Mouse (Mus musculus) heart, adult 8-10 months (tissue): ENCODE results near the gene Tmem189. TPM values are rescaled to one million over a fixed set of nuclear protein-coding genes. Genes with fewer than 3 reads are reported as not detected.

Source experiments
- DNase-seq: peaks from one replicate; pipeline ENCODE4 v3.0.0; 2022; ENCODE audit warnings: low spot score
- microRNA-seq: library from miRNA; unstranded; fragments of <30 nt; microRNA quantifications from one replicate; pipeline ENCODE4 v1.2.0, GENCODE M21; 2022
- total RNA-seq, 4 experiments: library from RNA; stranded (reverse); gene quantifications; 2 replicates each; pipeline ENCODE4 v1.2.4; 2022

The Tmem189 gene
- total RNA-seq, 4 experiments from 2014 or later, result 22.6 to 26.6 (median 23.4) TPM

- DNase-seq, result no peak
These were observed 95.9 kb downstream of the Tmem189 start for GRCm38 (mm10) chr2:167593551-167594250.

Small RNA genes within 50 kb of the gene (microRNA-seq; reads per million reads assigned to microRNA genes)
- not detected for gene Gm22355

Other genes with a start within 250 kb of the Tmem189 start
- gene Rnf114, start 197.2 kb downstream of the Tmem189 start, total RNA-seq, result 10 to 100 TPM; 66.2 to 82.2 (median 75.4) TPM
- 10 to 100 TPM; 10.3 to 17.0 (median 15.9) TPM for gene Spata2, start 196.9 kb downstream of the Tmem189 start, total RNA-seq
- gene Snai1, start 151.6 kb downstream of the Tmem189 start, total RNA-seq, result 1 to 10 TPM; 1.2 to 2.2 (median 1.4) TPM
- gene Ube2v1, start 57.7 kb downstream of the Tmem189 start, total RNA-seq, result 100 to 1,000 TPM; 120 to 152 (median 139) TPM
- gene Gm20431, start 28.3 kb downstream of the Tmem189 start, total RNA-seq, result 10 to 100 TPM; 15.3 to 19.4 (median 18.2) TPM
- 100 to 1,000 TPM in 1 of 4 experiments, 10 to 100 TPM in 3; 55.1 to 104 (median 84.0) TPM for gene Cebpb, start 907 bp downstream of the Tmem189 start, total RNA-seq
- 10 to 100 TPM; 14.7 to 17.6 (median 16.4) TPM for gene Ptpn1, start 242.2 kb upstream of the Tmem189 start, total RNA-seq